Mouse (Mus musculus): ENCODE data around the gene Ipo9.

- TF ChIP-seq GATA1 (IDR thresholded peaks at IDR 0.05; ENCODE audit: borderline replicate concordance, low read length) = no peak
- no peak for TF ChIP-seq FLI1 (IDR thresholded peaks at IDR 0.05; ENCODE audit: low read length)
Measured at GRCm38 (mm10) chr1:135460521-135460920, 30.2 kb upstream of the Ipo9 start.
